Mouse (Mus musculus): ENCODE data around the gene Abca1. TPM values are rescaled to one million over a fixed set of nuclear protein-coding genes. Genes with fewer than 3 reads are reported as not detected.

The Abca1 gene
- total and polyA plus RNA-seq, 3 experiments: 4.2 to 23.5 (median 13.1) TPM

DNA sequence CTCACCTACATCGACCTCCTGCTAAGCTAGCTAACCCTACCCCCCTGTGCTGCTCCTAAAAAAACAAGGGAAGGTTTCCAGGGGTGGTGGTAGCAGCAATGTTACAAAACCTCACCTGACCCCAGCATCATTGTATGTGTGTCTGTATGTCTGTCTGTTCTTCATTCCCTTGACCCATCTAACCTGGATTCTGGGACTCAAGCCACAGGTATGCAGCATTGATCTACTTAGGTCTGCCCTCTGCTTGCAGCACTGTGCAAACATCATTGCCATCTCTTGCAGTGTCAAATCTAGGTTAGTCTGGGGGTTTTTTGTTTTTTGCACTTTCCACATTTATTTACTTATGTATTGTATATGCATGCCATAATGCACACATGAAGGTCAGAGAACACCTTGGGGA, 141.3 kb downstream of the Abca1 start:
- 85% methylated on average over 1 of the region's 1 CpGs for WGBS
- H3K36me3 ChIP-seq (ENCODE audit: control insufficient read depth, insufficient read depth, low read length): no peaks in the 10 kb centered on the region

DNA sequence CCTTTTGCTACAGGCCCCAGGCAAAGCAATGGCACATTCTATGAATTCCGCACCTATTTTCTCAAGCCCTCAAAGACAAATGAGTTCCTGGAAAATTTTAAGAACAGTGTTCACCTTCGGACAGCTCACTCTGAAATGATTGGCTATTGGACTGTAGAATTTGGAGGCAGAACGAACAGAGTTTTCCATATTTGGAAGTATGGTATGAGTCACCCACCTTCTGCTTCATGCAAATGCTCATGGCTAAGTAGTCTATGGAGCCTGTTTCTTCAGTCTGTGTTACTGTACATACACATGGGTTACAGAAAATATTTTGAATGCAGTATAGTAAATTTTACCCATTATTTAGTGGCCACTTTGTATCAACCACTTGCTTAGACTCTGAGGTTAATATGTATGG, 144.7 kb downstream of the Abca1 start:
- no peak for TF ChIP-seq EP300 (IDR thresholded peaks at IDR 0.05; ENCODE audit: insufficient read depth, low read depth, low read length)
- no peak for TF ChIP-seq POLR2A (IDR thresholded peaks at IDR 0.05; ENCODE audit: insufficient read depth, low read depth, low read length)
- no peak for TF ChIP-seq CTCF (IDR thresholded peaks at IDR 0.05)
- DNase-seq: no peak
- Histone ChIP-seq H3K27ac (no peak overlapping the region), H3K79me2 (replicated peaks; ENCODE audit: control insufficient read depth, insufficient read depth, low read length) (no peaks in the 10 kb centered on the region), H3K4me1 (ENCODE audit: control insufficient read depth, insufficient read depth, low read length) (no peaks in the 10 kb centered on the region; the same call in 1 of the 2 replicates), H3K27me3 (ENCODE audit: control insufficient read depth, insufficient read depth, low read length) (no peaks in the 10 kb centered on the region), H3K4me3 (no peak overlapping the region), H3K36me3 (ENCODE audit: control insufficient read depth, insufficient read depth, low read length) (no peaks in the 10 kb centered on the region), H3K9ac (ENCODE audit: low read depth, low read length) (no peak overlapping the region)
- WGBS: 93% methylated on average over 3 of the region's 3 CpGs
- intact Hi-C loops (cut with DNase I): no loop called here

More for the DNA sequence above, 141.3 kb downstream of the Abca1 start:
- no peak for TF ChIP-seq POLR2A (IDR thresholded peaks at IDR 0.05; ENCODE audit: insufficient read depth, low read depth, low read length)
- no peak for TF ChIP-seq EP300 (IDR thresholded peaks at IDR 0.05; ENCODE audit: insufficient read depth, low read depth, low read length)
- TF ChIP-seq CTCF (IDR thresholded peaks at IDR 0.05): no peak
- no peak for DNase-seq
- Histone ChIP-seq H3K79me2 (replicated peaks; ENCODE audit: control insufficient read depth, insufficient read depth, low read length) (no peaks in the 10 kb centered on the region), H3K9ac (ENCODE audit: low read depth, low read length) (no peak overlapping the region), H3K27ac (no peak overlapping the region), H3K4me3 (no peak overlapping the region), H3K4me1 (ENCODE audit: control insufficient read depth, insufficient read depth, low read length) (no peaks in the 10 kb centered on the region), H3K27me3 (ENCODE audit: control insufficient read depth, insufficient read depth, low read length) (no peaks in the 10 kb centered on the region)
- intact Hi-C loops (cut with DNase I): no loop called here

DNA sequence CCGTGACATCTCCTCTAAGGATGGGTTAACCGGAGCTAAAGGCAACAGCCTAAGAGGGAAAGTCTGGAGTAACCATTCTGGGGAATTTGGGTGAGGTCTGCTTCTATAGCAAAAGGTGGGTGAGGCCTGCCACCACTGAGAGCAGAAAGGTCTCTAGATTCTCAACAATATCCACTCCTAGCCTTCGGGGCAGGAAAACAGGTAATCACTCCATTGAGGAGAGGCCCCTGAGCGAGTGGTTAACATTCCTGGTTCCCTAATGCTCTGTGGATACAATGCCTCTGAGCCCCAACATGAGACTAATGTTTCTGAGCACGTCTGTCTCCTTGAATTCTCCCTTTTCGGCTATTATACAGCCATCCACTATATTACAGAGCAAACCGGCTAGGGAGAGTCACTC, 145.3 kb downstream of the Abca1 start:
- H3K79me2 ChIP-seq (replicated peaks; ENCODE audit: control insufficient read depth, insufficient read depth, low read length): no peaks in the 10 kb centered on the region
- intact Hi-C loops (cut with DNase I): loop anchor here (5.0 kb wide), 1 partner anchor 428 kb away; the partner anchor contains the start of gene Slc44a1
- H3K4me1 ChIP-seq (ENCODE audit: control insufficient read depth, insufficient read depth, low read length): no peaks in the 10 kb centered on the region; the same call in 1 of the 2 replicates
- 95% methylated on average over 7 of the region's 7 CpGs for WGBS
- no peak for DNase-seq
- no peak overlapping the region for H3K9ac ChIP-seq (ENCODE audit: low read depth, low read length)
- no peak overlapping the region for H3K27ac ChIP-seq
- H3K36me3 ChIP-seq (ENCODE audit: control insufficient read depth, insufficient read depth, low read length): no peaks in the 10 kb centered on the region
- H3K27me3 ChIP-seq (ENCODE audit: control insufficient read depth, insufficient read depth, low read length): no peaks in the 10 kb centered on the region
- TF ChIP-seq CTCF (IDR thresholded peaks at IDR 0.05) (no peak), POLR2A (IDR thresholded peaks at IDR 0.05; ENCODE audit: insufficient read depth, low read depth, low read length) (no peak), EP300 (IDR thresholded peaks at IDR 0.05; ENCODE audit: insufficient read depth, low read depth, low read length) (no peak)
- H3K4me3 ChIP-seq: no peak overlapping the region

DNA sequence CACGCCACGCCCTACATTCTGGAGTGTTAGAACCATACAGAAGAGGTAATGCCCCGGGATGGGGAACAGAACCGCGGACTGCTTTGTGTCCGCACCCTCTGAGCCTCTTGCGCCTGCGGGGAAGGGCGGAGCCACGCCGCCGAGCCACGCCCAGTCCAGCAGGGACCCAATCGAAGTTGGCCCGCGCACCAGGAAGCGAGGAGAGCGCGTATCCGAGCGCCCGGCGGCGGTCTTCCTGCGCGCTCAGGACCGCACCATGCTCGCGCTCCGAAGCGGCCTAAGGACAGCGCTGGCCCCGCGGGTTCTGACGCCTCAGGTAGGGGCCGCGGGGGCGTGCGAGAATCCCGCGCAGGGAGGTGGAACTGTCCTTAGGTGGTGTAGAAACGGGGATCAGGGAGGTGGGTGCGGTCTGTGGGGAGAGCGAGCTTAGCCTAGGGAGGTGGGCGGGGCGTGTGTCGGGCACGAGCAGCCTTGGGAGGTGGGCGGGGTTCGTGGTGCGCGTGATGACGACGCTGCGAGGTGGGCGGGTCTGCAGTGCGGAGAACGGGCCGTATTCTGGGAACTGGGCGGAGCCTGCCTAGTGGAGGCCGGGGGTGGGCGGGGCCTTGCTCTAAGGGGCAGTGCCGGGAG, 147.8 kb downstream of the Abca1 start, which contains the start of gene Nipsnap3b:
Gene Nipsnap3b (plus strand): TSS at position 149 of the 630 bp plus-strand sequence.
- peak within 1 kb of the TSS; percentile 86 for H3K27ac ChIP-seq
- no peaks in the 10 kb centered on the region for H3K36me3 ChIP-seq (ENCODE audit: control insufficient read depth, insufficient read depth, low read length)
- peak within 1 kb of the TSS; percentile 73 for H3K4me3 ChIP-seq
- DNase-seq: peak; percentile 93 to 96
- H3K4me1 ChIP-seq (ENCODE audit: control insufficient read depth, insufficient read depth, low read length): no peaks in the 10 kb centered on the region; the same call in 1 of the 2 replicates
- TF ChIP-seq POLR2A (IDR thresholded peaks at IDR 0.05; ENCODE audit: insufficient read depth, low read depth, low read length) (peak; percentile 71), EP300 (IDR thresholded peaks at IDR 0.05; ENCODE audit: insufficient read depth, low read depth, low read length) (0 out of 2 replicates have a peak, but pooled peaks have one; percentile 36), CTCF (IDR thresholded peaks at IDR 0.05) (no peak)
- under 1% methylated on average over 62 of the region's 63 CpGs for WGBS
- H3K27me3 ChIP-seq (ENCODE audit: control insufficient read depth, insufficient read depth, low read length): no peaks in the 10 kb centered on the region
- intact Hi-C loops (cut with DNase I): loop anchor here (5.0 kb wide), 1 partner anchor 430 kb away; the partner anchor contains the start of gene Slc44a1
- H3K79me2 ChIP-seq (replicated peaks; ENCODE audit: control insufficient read depth, insufficient read depth, low read length): no peaks in the 10 kb centered on the region
- peak within 1 kb of the TSS; percentile 66 for H3K9ac ChIP-seq (ENCODE audit: low read depth, low read length)

DNA sequence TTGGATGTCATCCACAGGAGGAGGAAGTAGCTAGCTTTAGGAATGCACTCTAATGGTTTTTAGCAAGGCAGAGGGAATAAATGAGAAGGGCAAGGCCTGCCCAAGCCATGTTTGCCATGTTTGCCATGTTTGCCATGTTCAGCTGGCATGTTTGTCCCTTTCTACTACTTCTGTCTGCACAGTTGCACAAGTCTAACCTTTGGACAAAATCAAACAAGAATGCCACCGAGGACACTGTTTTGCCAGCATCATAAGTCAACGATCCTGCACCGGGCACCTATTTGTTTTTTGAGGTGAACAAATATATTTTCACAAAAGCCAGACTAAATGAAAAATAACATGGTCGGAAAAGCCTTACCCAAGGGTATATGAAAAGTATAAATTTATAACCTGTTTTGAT, 149.8 kb downstream of the Abca1 start:
- 94% methylated on average over 4 of the region's 4 CpGs for WGBS
- H3K9ac ChIP-seq (ENCODE audit: low read depth, low read length): no peak overlapping the region
- TF ChIP-seq EP300 (IDR thresholded peaks at IDR 0.05; ENCODE audit: insufficient read depth, low read depth, low read length): no peak
- no peak for TF ChIP-seq CTCF (IDR thresholded peaks at IDR 0.05)
- no peaks in the 10 kb centered on the region for H3K36me3 ChIP-seq (ENCODE audit: control insufficient read depth, insufficient read depth, low read length)
- H3K27me3 ChIP-seq (ENCODE audit: control insufficient read depth, insufficient read depth, low read length): no peaks in the 10 kb centered on the region
- no peak for DNase-seq
- no peaks in the 10 kb centered on the region; the same call in 1 of the 2 replicates for H3K4me1 ChIP-seq (ENCODE audit: control insufficient read depth, insufficient read depth, low read length)
- H3K79me2 ChIP-seq (replicated peaks; ENCODE audit: control insufficient read depth, insufficient read depth, low read length): no peaks in the 10 kb centered on the region
- no peak overlapping the region for H3K4me3 ChIP-seq
- intact Hi-C loops (cut with DNase I): loop anchor here (5.0 kb wide), 1 partner anchor 432 kb away; the partner anchor contains the start of gene Slc44a1
- H3K27ac ChIP-seq: no peak overlapping the region

DNA sequence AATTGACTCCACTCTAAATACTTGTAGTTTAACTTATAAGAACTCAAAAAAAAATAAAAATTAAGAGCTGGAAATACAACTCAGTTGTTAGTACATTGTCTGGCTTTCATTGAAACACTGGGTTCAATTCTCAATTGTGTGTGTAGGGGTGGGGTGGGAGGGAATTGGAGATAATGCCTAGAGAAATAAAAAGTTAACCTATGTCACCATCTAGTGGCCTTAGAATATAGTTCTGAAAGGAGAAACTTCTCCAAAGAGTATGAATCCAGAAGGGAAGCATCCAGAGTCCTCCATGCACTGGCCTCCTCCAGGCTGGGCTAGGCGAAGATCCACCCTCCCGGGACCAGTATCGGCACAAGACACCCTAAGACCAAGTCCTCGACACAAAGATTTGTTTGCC, 150.5 kb downstream of the Abca1 start:
- Histone ChIP-seq H3K27ac (no peak overlapping the region), H3K4me1 (ENCODE audit: control insufficient read depth, insufficient read depth, low read length) (no peaks in the 10 kb centered on the region; the same call in 1 of the 2 replicates), H3K27me3 (ENCODE audit: control insufficient read depth, insufficient read depth, low read length) (no peaks in the 10 kb centered on the region), H3K79me2 (replicated peaks; ENCODE audit: control insufficient read depth, insufficient read depth, low read length) (no peaks in the 10 kb centered on the region), H3K9ac (ENCODE audit: low read depth, low read length) (no peak overlapping the region), H3K36me3 (ENCODE audit: control insufficient read depth, insufficient read depth, low read length) (no peaks in the 10 kb centered on the region), H3K4me3 (no peak overlapping the region)
- DNase-seq: no peak
- 59% methylated on average over 4 of the region's 4 CpGs for WGBS
- intact Hi-C loops (cut with DNase I): no loop called here
- TF ChIP-seq EP300 (IDR thresholded peaks at IDR 0.05; ENCODE audit: insufficient read depth, low read depth, low read length): no peak
- TF ChIP-seq CTCF (IDR thresholded peaks at IDR 0.05): peak; percentile 43
- TF ChIP-seq POLR2A (IDR thresholded peaks at IDR 0.05; ENCODE audit: insufficient read depth, low read depth, low read length): no peak

Measured in heart, adult 2 months (tissue).